Mouse (Mus musculus) gastrocnemius, postnatal 14 days (tissue): ENCODE measurements around the gene Slc18a3. TPM values are rescaled to one million over a fixed set of nuclear protein-coding genes. Genes with fewer than 3 reads are reported as not detected.

Source experiments
- DNase-seq: peaks from one replicate; pipeline ENCODE4 v3.0.0; 2021; ENCODE audit warnings: mixed read lengths
- intact Hi-C: fragments of 180-260 bp; cut with DNase I; formaldehyde crosslinking; loops from one replicate; pipeline ENCODE4 v1.15.1; 2025; ENCODE audit warnings: low total_unique reads
- total RNA-seq, 2 experiments: library from RNA; stranded (reverse); gene quantifications; 2 replicates each; pipeline ENCODE4 v1.2.3; 2021

The Slc18a3 gene
- total RNA-seq, 2 experiments from 2014 or later = not detected

DNA sequence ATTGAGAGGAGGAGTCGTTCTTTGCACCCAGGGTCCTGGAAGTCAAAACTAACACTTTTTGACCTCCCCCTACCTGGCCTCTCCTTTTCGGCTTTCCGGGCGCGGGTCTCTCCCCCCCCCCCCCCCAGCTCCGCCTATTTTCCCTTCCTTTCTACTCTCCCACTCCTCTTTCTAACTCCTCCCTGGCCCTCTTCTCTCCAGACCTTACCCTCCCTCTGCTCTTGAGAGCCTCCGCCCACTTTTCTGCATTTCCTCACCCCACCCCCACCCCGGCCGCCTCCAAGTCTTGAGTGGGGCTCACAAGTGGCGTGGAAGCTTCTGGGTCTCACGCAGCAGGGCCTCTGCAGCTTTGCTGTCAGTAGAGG lies 838 bp upstream of the Slc18a3 start:
- intact Hi-C loops = loop anchor here (10.0 kb wide), 1 partner anchor 141 kb away; the partner anchor contains the start of gene Ogdhl
- DNase-seq = no peak

GRCm38 (mm10) chr14:32463211-32464040 lies 1.2 kb downstream of the Slc18a3 start:
- DNase-seq = no peak
- intact Hi-C loops = loop anchor here (10.0 kb wide), 1 partner anchor 139 kb away; the partner anchor contains the start of gene Ogdhl

GRCm38 (mm10) chr14:32452552-32452951 lies 12.1 kb downstream of the Slc18a3 start:
- intact Hi-C loops = no loop called here
- DNase-seq = no peak

DNA sequence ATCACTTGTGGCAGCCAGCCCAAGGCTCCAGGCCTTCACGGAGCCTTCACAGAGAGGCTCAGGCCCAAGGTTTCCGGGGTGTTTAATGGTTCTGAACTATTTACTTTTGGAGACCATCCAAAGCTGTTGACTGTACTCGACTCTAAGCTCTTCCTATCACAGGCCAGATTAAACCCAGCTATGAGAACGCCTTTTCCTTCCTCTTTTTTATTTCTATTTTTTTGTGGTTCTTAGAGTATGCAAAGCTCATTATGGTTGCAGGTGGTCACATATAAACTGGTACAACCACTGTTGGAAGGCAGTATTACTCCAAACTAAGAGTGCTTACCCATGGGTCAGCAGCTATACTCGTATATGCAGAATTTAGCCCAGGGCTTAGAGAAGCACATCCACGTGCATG lies 17.7 kb downstream of the Slc18a3 start:
- intact Hi-C loops = no loop called here
- no peak for DNase-seq

DNA sequence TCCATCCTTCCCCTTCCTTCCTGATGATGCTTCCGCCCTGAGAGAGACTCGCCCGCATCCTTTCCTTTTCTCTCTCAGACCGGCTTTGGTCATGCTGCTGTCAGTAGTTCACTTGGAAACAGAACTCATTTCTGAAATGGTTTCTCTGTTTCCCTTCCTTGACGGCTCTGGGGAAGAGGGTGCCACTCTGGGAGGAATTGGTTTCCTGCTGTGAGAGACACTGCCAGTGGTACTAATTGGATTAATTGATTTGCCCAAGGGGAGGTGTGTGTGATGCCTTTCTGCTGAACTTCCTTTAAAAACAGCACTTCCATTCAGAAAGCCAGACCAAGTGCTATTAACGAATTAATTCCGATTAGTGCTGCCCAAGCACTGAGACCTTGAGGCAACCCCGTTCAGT lies 21.2 kb downstream of the Slc18a3 start:
- intact Hi-C loops = no loop called here
- DNase-seq = no peak

- intact Hi-C loops = no loop called here
- DNase-seq = no peak
Measured at GRCm38 (mm10) chr14:32439744-32440143, 24.9 kb downstream of the Slc18a3 start.

DNA sequence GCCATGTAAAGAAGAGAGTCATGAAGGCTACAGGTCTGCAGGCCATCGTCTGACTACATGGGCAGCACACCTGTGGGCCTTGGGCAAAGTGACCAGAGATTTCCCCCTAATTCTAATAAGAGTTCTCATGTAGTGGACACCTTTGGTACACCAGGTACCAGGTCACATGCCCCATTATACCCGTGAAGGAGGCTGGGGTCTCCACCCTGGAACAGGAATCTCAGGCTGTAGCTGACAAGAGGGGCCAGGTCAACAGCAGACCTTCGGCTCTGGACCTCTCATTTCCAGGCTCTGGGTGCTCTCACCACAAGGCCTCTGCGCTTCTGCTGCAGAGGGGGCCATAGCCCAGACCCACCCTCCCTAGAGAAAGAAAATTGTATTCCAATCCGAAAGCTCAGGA lies 25.3 kb downstream of the Slc18a3 start:
- DNase-seq = no peak
- intact Hi-C loops = no loop called here

GRCm38 (mm10) chr14:32437352-32437793 lies 27.3 kb downstream of the Slc18a3 start:
- DNase-seq = no peak
- intact Hi-C loops = no loop called here

GRCm38 (mm10) chr14:32429030-32429602 lies 35.5 kb downstream of the Slc18a3 start:
- intact Hi-C loops = no loop called here
- no peak for DNase-seq

DNA sequence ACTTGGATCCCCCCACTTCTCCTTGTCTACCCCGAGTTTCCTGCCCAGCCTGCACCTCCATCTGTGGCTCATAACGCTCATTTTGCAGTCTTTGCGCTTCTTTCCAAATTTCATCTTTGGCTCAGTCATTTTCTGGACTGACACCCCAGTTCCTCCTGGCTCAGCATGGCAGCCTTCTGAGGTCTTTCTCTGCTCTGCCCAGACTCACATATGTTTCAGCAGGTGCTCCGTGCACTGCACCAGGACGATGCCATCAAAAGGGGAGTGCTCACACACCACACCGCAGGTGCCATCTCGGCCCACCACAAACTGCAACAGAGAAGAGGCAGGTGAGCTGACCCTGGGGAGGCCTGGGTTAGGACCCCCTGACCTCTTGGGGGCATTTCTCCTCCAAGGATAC lies 40.7 kb downstream of the Slc18a3 start:
- intact Hi-C loops = no loop called here
- no peak for DNase-seq

DNA sequence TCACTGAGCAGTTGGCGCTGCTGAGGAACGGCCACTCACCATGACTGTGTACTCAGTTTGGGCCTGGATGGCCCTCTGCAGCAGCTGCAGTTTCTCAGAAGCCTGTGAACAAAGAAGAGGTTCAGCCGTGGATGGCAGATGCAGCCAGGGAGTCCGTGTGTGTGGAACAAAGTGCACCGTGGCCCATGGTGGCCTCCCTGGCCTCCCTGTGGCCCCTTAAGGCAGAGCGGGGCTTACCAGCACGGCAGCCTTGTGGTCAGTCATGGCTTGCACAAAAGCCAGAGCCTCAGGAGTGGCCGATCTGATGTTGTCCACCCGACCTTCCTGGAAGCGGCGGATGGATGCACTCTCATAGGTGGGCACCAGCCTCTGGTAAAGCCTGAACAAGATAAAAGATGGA lies 45.9 kb downstream of the Slc18a3 start:
- intact Hi-C loops = no loop called here

More for the DNA sequence above, 45.9 kb downstream of the Slc18a3 start:
- DNase-seq = no peak

Other genes starting within 250 kb of the Slc18a3 start
- gene Ogdhl, start 142.8 kb downstream of the Slc18a3 start, total RNA-seq = 1 to 10 TPM in 1 of 2 experiments, under 1 TPM in 1; 0.82 to 1.3 TPM
- not detected for gene 1700024G13Rik, start 76.5 kb downstream of the Slc18a3 start, total RNA-seq
- gene Chat, start 1.1 kb upstream of the Slc18a3 start, total RNA-seq = not detected
- 1 to 10 TPM; 4.7 to 5.9 TPM for gene Ercc6, start 48.7 kb upstream of the Slc18a3 start, total RNA-seq
- gene Prrxl1, start 134.6 kb upstream of the Slc18a3 start, total RNA-seq = not detected
- 100 to 1,000 TPM; 214 to 233 TPM for gene 3425401B19Rik, start 220.4 kb upstream of the Slc18a3 start, total RNA-seq